Mouse (Mus musculus): ENCODE measurements around the gene Klk6. TPM values are rescaled to one million over a fixed set of nuclear protein-coding genes. Genes with fewer than 3 reads are reported as not detected.

Klk6 gene
- total RNA-seq, 2 experiments from 2014 or later = not detected

DNA sequence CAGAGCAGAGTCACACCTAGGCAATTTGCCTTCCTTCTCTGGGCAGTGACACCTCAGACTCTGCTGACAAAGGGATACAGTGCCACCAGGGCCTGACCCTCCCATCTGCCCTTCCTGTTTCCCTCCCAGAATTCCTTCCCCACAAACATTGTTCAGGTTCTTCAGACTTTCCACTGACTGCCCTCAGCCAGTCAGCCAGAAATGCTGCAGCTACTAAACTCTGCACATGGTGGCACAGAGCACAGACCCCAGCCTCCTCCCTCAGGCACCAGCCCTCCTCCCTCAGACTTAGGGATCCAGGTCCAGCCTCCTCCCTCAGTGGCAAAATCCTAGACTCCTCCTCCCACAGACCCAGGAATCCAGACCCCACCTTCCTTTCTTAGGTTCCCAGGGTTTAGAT lies 7.6 kb upstream of the Klk6 start:
- no peak for DNase-seq (ENCODE audit: low spot score in 2 of 2)

DNA sequence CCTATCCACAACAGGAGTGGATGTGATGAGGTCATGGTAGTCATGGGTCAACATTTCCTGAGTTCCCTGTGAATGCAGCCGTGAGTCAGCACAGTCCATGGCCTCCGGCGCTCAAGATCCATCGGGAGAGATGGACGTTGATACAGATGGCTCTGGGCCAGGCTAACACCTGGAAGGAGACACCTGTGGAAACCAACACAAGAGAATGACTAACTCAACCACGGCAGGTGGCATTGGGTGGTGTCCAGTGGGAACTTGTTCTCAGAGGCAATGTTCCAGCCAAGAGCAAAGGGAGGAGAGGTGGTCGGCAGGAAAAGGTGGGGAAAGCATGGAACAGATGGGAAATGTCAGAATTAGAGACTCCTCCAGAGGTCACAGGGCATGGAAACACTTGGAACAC lies 2.7 kb upstream of the Klk6 start:
- no peak for DNase-seq (ENCODE audit: low spot score in 2 of 2)

GRCm38 (mm10) chr7:43826056-43826455 lies 1.8 kb downstream of the Klk6 start:
- DNase-seq (ENCODE audit: low spot score in 2 of 2) = no peak

- DNase-seq (ENCODE audit: low spot score in 2 of 2) = no peak
Measured at GRCm38 (mm10) chr7:43827706-43828105, 3.4 kb downstream of the Klk6 start.

DNA sequence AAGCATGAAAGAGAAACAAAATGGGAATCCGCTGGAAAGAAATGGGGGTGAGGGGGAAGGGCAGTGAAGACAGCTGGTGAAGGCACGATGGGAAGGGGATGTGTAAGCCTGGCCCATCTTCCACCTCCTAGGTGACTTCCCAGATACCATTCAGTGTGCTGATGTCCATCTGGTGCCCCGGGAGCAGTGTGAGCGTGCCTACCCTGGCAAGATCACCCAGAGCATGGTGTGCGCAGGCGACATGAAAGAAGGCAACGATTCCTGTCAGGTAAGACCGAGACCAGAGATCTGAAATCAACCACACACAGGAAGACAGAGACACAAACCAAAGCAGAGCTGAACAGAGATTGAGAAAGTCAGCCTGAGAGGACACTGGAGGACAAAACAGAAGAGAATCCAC lies 4.7 kb downstream of the Klk6 start:
- no peak for DNase-seq (ENCODE audit: low spot score in 2 of 2)

DNA sequence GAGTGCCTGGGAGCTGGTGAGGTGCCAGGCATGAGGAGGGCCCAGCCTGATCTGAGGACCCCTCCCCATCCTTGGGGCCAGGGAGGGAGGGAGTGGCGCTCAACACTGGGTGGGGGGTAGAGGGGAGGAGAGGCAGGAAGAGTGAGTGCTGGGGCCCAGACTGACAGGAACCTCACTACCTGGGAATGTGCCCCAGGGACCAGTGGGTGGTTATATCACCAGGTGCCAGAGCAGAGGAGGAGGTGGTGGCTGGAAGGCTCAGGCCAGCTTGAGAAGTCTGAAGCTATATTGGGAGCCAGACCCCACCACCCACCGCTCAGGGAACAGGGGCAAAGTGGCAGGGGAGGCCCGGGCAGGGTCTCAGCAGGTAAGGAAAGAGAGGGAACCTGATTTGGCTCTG lies 17.4 kb downstream of the Klk6 start, which contains the start of gene Klk5:
TSS of gene Klk5 (plus strand) at position 271 of the 400 bp plus-strand sequence.
- DNase-seq (ENCODE audit: low spot score in 2 of 2) = no peak

DNA sequence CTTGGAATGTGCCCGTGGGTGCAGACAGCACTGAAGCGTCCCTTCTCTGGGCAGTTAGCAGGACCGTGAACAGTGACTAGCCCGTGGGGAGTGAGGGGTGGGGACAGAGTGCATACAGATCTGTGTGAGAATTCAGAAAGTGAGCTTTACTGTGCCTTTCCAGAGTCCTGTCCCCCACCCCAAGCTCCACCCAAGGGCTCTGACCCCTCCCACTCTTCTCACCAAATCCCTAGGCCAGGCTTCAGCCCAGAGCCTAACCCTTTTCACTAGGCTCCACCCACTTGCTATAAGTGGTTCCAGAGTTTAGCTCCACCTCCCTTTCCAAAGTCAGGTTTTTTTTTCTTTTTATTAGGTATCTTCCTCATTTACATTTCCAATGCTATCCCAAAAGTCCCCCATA lies 19.5 kb downstream of the Klk6 start:
- DNase-seq (ENCODE audit: low spot score in 2 of 2) = no peak

DNA sequence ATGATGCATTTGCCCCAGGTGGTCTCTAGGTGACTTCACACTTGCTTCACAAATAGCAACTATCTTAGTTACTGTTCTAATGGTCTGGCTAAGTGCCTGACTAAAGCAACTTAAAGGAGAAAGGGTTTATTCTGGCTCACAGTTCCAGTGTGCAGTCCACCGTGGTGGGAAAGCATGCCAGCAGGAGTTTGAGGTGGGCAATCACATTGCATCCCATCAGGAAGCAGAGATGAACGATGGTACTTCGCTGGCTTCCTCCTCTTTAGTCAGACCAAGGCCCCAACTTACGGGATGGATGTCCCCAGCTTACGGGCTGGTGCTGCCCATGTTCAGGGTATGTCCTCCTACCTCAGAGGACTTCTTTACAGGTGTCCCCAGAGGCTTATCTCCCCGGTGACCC lies 27.3 kb downstream of the Klk6 start:
- DNase-seq (ENCODE audit: low spot score in 2 of 2) = no peak

DNA sequence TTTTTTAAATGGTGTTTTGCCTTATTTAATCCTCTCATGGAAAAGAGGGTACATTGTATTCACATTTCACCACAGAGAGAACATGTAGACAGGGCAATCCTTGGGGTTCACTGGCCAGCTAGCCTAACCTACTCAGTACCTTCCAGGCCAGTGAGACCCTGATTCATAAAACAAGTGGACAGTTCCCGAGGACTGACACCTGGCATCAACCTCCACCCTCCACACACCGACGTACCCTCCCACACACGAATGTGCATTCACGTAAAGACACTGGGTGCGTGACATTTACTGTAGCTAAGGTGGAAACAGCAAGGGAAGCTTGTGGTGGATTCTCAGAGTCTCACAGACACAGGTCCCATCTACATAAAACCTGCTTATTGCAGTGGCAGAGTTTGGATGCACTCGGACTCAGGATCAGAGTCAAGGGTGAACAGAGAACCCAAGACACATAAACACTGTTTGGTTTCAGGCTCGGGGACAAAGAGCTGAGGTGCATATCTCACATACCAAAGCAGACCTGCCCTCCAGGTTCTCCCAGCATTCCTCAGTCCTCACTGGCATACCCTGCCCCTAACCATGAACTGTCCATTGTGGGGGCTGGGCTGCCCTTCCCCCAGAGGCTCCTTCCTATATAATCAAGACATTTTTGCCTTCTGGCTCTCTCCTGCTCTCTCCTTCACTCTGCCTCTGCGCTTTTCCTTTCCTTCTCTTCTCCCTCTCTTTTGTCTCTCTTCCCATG lies 30.5 kb downstream of the Klk6 start:
- no peak for DNase-seq (ENCODE audit: low spot score in 2 of 2)

GRCm38 (mm10) chr7:43855709-43856108 lies 31.4 kb downstream of the Klk6 start:
- no peak for DNase-seq (ENCODE audit: low spot score in 2 of 2)

DNA sequence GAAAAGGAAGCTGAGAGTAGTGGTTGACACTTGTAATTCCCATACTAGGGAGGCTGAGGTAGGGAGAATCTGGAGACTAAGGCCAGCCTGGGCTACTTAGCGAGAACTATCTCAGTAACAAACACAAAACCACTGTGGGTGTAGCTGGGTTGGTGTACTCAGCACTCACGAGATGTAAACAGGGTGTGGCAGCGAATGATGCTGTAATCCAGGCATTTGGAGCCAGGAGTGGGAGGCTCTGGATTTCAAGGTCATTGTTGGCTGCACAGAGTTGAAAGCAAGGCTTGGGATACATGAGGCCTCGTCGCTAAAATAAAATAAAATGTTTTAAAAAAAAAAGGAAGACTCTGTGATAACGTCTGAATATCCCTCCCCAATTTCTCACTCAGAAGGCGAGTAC lies 32.0 kb downstream of the Klk6 start:
- DNase-seq (ENCODE audit: low spot score in 2 of 2) = no peak

- DNase-seq (ENCODE audit: low spot score in 2 of 2) = no peak
Measured at GRCm38 (mm10) chr7:43857501-43857900, 33.2 kb downstream of the Klk6 start.

DNA sequence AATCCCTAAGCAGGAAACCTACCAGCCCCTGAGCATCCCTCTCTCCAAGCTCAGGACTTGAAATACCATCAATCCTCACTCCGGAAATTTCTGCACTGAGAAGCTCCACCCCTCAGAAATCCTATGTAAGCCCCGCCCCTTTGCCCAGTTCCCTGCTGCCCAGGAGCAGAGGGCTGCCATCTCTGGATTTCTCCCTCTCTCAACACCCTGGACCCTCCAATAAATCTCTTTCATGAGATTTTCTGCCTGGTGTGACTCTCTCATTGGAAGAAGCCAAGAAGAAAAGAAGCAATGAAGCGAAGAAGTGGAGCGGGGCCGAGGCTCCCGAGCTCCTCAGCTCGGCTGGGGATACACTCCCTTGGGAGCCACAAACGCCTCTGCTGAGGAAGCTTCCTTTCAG lies 36.1 kb downstream of the Klk6 start:
- no peak for DNase-seq (ENCODE audit: low spot score in 2 of 2)

GRCm38 (mm10) chr7:43873237-43873636 lies 48.9 kb downstream of the Klk6 start:
- peak; percentile 64 to 71 for DNase-seq (ENCODE audit: low spot score in 2 of 2)

- no peak for DNase-seq (ENCODE audit: low spot score in 2 of 2)
Measured at GRCm38 (mm10) chr7:43873674-43874073, 49.4 kb downstream of the Klk6 start.

DNA sequence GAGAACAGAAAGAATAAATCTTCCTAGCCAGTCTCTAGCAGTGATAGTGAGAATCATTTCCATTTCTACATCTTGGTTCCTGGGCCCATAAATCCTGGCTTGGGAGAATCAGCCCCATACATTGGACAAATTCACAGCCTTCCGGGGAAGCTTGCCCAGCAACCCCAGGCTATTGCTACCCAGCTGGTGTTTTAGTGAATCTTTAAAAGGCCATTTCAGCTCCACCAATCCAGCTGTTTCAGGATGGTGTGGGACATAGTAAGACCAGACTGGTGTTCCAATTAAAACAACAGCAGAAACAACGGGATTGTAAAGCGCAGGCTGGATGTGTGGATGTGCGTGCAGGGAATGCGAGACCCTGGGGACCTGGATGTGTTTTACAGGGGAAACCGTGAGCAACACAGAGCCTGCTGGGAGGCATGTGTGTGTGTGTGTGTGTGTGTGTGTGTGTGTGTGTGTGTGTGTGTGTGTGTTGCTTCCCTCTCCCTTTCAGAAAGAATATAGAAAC lies 50.6 kb downstream of the Klk6 start:
- no peak for DNase-seq (ENCODE audit: low spot score in 2 of 2)

DNA sequence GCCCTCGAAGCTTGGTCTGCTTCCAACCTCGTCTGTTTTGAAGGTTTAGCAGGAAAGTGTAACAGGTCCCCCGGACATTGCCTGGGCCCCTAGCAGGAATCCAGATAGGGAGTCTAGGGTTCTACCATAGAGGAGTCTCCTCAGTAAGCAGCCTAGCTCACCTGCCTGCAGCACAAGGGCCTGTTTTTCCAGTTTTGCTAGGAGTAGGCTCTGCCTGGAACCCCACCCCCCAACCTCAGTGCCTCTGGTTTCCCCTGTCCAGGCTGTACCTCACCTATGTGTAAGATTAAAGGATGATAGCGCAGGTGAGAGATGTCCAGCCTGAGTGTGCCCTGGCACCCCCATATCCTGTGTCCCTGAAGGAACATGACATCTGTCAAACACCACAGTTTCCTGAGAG lies 52.1 kb downstream of the Klk6 start:
- DNase-seq (ENCODE audit: low spot score in 2 of 2) = no peak

GRCm38 (mm10) chr7:43878281-43878680 lies 54.0 kb downstream of the Klk6 start:
- no peak for DNase-seq (ENCODE audit: low spot score in 2 of 2)

- no peak for DNase-seq (ENCODE audit: low spot score in 2 of 2)
Measured at GRCm38 (mm10) chr7:43880912-43881311, 56.6 kb downstream of the Klk6 start, which contains the start of gene Klk4. Klk4 (plus strand) TSS chr7:43881160.

Measured in adrenal gland, adult 18-20 months (tissue).